Mouse (Mus musculus) CH12.LX (cell line): ENCODE data around the gene Ascl4. TPM values are rescaled to one million over a fixed set of nuclear protein-coding genes. Genes with fewer than 3 reads are reported as not detected.

Experiments used
- DNase-seq: peaks from one replicate; pipeline ENCODE4 v3.0.0-alpha.2; 2013; ENCODE audit errors: extremely low read depth
- H3K27ac ChIP-seq: 2 replicates; pipeline ENCODE4 v1.5.1; 2012; ENCODE audit warnings: low read depth, mild to moderate bottlenecking, control low read depth, moderate library complexity; ENCODE audit not compliant: insufficient read depth
- H3K27me3 ChIP-seq: replicated peaks from 2 replicates; pipeline ENCODE3; 2012; ENCODE audit warnings: inconsistent platforms
- H3K36me3 ChIP-seq, 2 experiments: replicated peaks in 1 of 2; 2 replicates each; pipeline versions ENCODE3 to v1.6.1; 2012; ENCODE audit warnings: inconsistent platforms in 1 of 2, low read length in 1 of 2, mild to moderate bottlenecking in 1 of 2, mixed read lengths in 1 of 2, moderate library complexity in 1 of 2; ENCODE audit not compliant: control insufficient read depth in 1 of 2, insufficient read depth in 1 of 2
- H3K4me1 ChIP-seq, 2 experiments: 2 replicates each; pipeline ENCODE4 v1.6.1; 2012; ENCODE audit warnings: inconsistent platforms in 1 of 2, moderate library complexity in 1 of 2; ENCODE audit not compliant: insufficient read depth in 2 of 2, control insufficient read depth in 1 of 2
- H3K4me2 ChIP-seq: 2 replicates; pipeline ENCODE4 v1.6.1; 2012; ENCODE audit warnings: low read depth, mild to moderate bottlenecking, control low read depth; ENCODE audit not compliant: poor library complexity, insufficient read depth, severe bottlenecking
- H3K4me3 ChIP-seq, 3 experiments: fragments of 150-350 bp in 1 of 3; sonication (generic) in 1 of 3; replicated peaks in 1 of 3; 2 replicates each; pipeline versions ENCODE3 to v1.5.1; 2011 to 2012; ENCODE audit warnings: low read depth in 2 of 3, low read length in 2 of 3, mild to moderate bottlenecking in 2 of 3, moderate library complexity in 2 of 3, control low read depth in 1 of 3, improper control_type of control experiment in 1 of 3, inconsistent platforms in 1 of 3, mixed read lengths in 1 of 3; ENCODE audit not compliant: poor library complexity in 1 of 3
- H3K79me2 ChIP-seq: replicated peaks from 2 replicates; pipeline ENCODE4 v1.6.1; 2012; ENCODE audit warnings: mild to moderate bottlenecking, moderate library complexity; ENCODE audit not compliant: control insufficient read depth, poor library complexity, insufficient read depth, severe bottlenecking; ENCODE audit errors: extremely low read depth
- H3K9ac ChIP-seq: 2 replicates; pipeline ENCODE4 v1.6.1; 2012; ENCODE audit warnings: low read depth, mild to moderate bottlenecking, control low read depth, moderate library complexity; ENCODE audit not compliant: insufficient read depth
- H3K9me3 ChIP-seq: replicated peaks from 2 replicates; pipeline ENCODE3; 2012; ENCODE audit warnings: low read length, inconsistent platforms, mixed read lengths
- BHLHE40 ChIP-seq: IDR thresholded peaks from 2 replicates; pipeline ENCODE4 v1.6.1; 2011; ENCODE audit warnings: mild to moderate bottlenecking, low read depth, low read length, improper control_type of control experiment
- CHD1 ChIP-seq: IDR thresholded peaks from 2 replicates; pipeline ENCODE4 v1.6.1; 2012; ENCODE audit warnings: low read depth, low read length, improper control_type of control experiment, inconsistent platforms
- CHD2 ChIP-seq: IDR thresholded peaks from 2 replicates; pipeline ENCODE4 v1.6.1; 2011; ENCODE audit warnings: low read length, improper control_type of control experiment
- CTCF ChIP-seq, 2 experiments: IDR thresholded peaks in 1 of 2; conservative IDR thresholded peaks in 1 of 2; 2 replicates each; pipeline ENCODE4 v1.5.1; 2011 to 2012; ENCODE audit warnings: low read depth in 2 of 2, low read length in 2 of 2, improper control_type of control experiment in 1 of 2, inconsistent platforms in 1 of 2, mild to moderate bottlenecking in 1 of 2, moderate library complexity in 1 of 2
- E2F4 ChIP-seq: IDR thresholded peaks from 2 replicates; pipeline ENCODE4 v1.6.1; 2011; ENCODE audit warnings: low read depth, low read length, improper control_type of control experiment; ENCODE audit not compliant: insufficient replicate concordance
- ELF1 ChIP-seq: IDR thresholded peaks from 2 replicates; pipeline ENCODE4 v1.6.1; 2014; ENCODE audit warnings: low read depth, mild to moderate bottlenecking, inconsistent platforms, low read length, improper control_type of control experiment
- EP300 ChIP-seq: IDR thresholded peaks from 2 replicates; pipeline ENCODE4 v1.6.1; 2011; ENCODE audit warnings: low read length, improper control_type of control experiment
- ETS1 ChIP-seq: conservative IDR thresholded peaks from 2 replicates; pipeline ENCODE4 v1.6.1; 2012; ENCODE audit warnings: low read depth, mild to moderate bottlenecking, inconsistent platforms, low read length, improper control_type of control experiment, moderate library complexity
- GABPA ChIP-seq: IDR thresholded peaks from 2 replicates; pipeline ENCODE4 v1.6.1; 2012; ENCODE audit warnings: low read depth, low read length, improper control_type of control experiment, inconsistent platforms; ENCODE audit not compliant: insufficient replicate concordance
- HCFC1 ChIP-seq: IDR thresholded peaks from 2 replicates; pipeline ENCODE4 v1.6.1; 2012; ENCODE audit warnings: low read depth, mild to moderate bottlenecking, inconsistent platforms, low read length, improper control_type of control experiment
- IRF4 ChIP-seq: IDR thresholded peaks from 2 replicates; pipeline ENCODE4 v1.6.1; 2014; ENCODE audit warnings: low read depth, mild to moderate bottlenecking, inconsistent platforms, low read length, improper control_type of control experiment
- JUN ChIP-seq: IDR thresholded peaks from 2 replicates; pipeline ENCODE4 v1.6.1; 2011; ENCODE audit warnings: low read depth, mild to moderate bottlenecking, low read length, improper control_type of control experiment, moderate library complexity; ENCODE audit not compliant: insufficient read depth
- JUND ChIP-seq: conservative IDR thresholded peaks from 2 replicates; pipeline ENCODE4 v1.6.1; 2011; ENCODE audit warnings: low read depth, low read length, improper control_type of control experiment
- KAT2A ChIP-seq: IDR thresholded peaks from 2 replicates; pipeline ENCODE4 v1.6.1; 2012; ENCODE audit warnings: low read length, improper control_type of control experiment, inconsistent platforms; ENCODE audit not compliant: insufficient replicate concordance
- MAFK ChIP-seq: IDR thresholded peaks from 2 replicates; pipeline ENCODE4 v1.6.1; 2011; ENCODE audit warnings: low read length, improper control_type of control experiment; ENCODE audit not compliant: insufficient replicate concordance
- MAX ChIP-seq: IDR thresholded peaks from 2 replicates; pipeline ENCODE4 v1.6.1; 2011; ENCODE audit warnings: low read length, improper control_type of control experiment
- MAZ ChIP-seq: IDR thresholded peaks from 2 replicates; pipeline ENCODE4 v1.6.1; 2012; ENCODE audit warnings: low read depth, mild to moderate bottlenecking, inconsistent platforms, low read length, improper control_type of control experiment, moderate library complexity
- MEF2A ChIP-seq: IDR thresholded peaks from 2 replicates; pipeline ENCODE4 v1.6.1; 2014; ENCODE audit warnings: low read depth, mild to moderate bottlenecking, inconsistent platforms, low read length, improper control_type of control experiment, borderline replicate concordance
- MXI1 ChIP-seq: IDR thresholded peaks from 2 replicates; pipeline ENCODE4 v1.6.1; 2011; ENCODE audit warnings: mild to moderate bottlenecking, low read depth, low read length, improper control_type of control experiment
- MYC ChIP-seq: IDR thresholded peaks from 2 replicates; pipeline ENCODE4 v1.6.1; 2011; ENCODE audit warnings: low read depth, mild to moderate bottlenecking, improper control_type of control experiment, low read length
- NELFE ChIP-seq: IDR thresholded peaks from 2 replicates; pipeline ENCODE4 v1.6.1; 2011; ENCODE audit warnings: low read depth, low read length, improper control_type of control experiment
- NRF1 ChIP-seq: IDR thresholded peaks from 2 replicates; pipeline ENCODE4 v1.6.1; 2014; ENCODE audit warnings: low read depth, mild to moderate bottlenecking, inconsistent platforms, low read length, improper control_type of control experiment, moderate library complexity
- PAX5 ChIP-seq: IDR thresholded peaks from 2 replicates; pipeline ENCODE4 v1.6.1; 2012; ENCODE audit warnings: low read length, inconsistent platforms, mixed read lengths
- POLR2A ChIP-seq: IDR thresholded peaks from 2 replicates; pipeline ENCODE4 v1.6.1; 2011; ENCODE audit warnings: low read depth, mild to moderate bottlenecking, improper control_type of control experiment, low read length
- POLR2AphosphoS2 ChIP-seq: IDR thresholded peaks from 2 replicates; pipeline ENCODE4 v1.6.1; 2011; ENCODE audit warnings: low read depth, low read length, improper control_type of control experiment
- RAD21 ChIP-seq: IDR thresholded peaks from 2 replicates; pipeline ENCODE4 v1.6.1; 2011; ENCODE audit warnings: low read depth, mild to moderate bottlenecking, low read length, improper control_type of control experiment, moderate library complexity
- RCOR1 ChIP-seq: conservative IDR thresholded peaks from 2 replicates; pipeline ENCODE4 v1.6.1; 2012; ENCODE audit warnings: low read depth, mild to moderate bottlenecking, inconsistent platforms, low read length, improper control_type of control experiment
- SIN3A ChIP-seq: IDR thresholded peaks from 2 replicates; pipeline ENCODE4 v1.6.1; 2012; ENCODE audit warnings: low read length, improper control_type of control experiment, inconsistent platforms
- SMC3 ChIP-seq: IDR thresholded peaks from 2 replicates; pipeline ENCODE4 v1.6.1; 2011; ENCODE audit warnings: low read depth, low read length, improper control_type of control experiment
- TBP ChIP-seq: conservative IDR thresholded peaks from 2 replicates; pipeline ENCODE4 v1.6.1; 2011; ENCODE audit warnings: low read depth, low read length, improper control_type of control experiment
- TCF12 ChIP-seq: IDR thresholded peaks from 2 replicates; pipeline ENCODE4 v1.6.1; 2014; ENCODE audit warnings: low read depth, mild to moderate bottlenecking, inconsistent platforms, low read length, improper control_type of control experiment
- UBTF ChIP-seq: IDR thresholded peaks from 2 replicates; pipeline ENCODE4 v1.6.1; 2012; ENCODE audit warnings: low read depth, mild to moderate bottlenecking, inconsistent platforms, low read length, improper control_type of control experiment, moderate library complexity
- USF1 ChIP-seq: IDR thresholded peaks from 2 replicates; pipeline ENCODE4 v1.6.1; 2014; ENCODE audit warnings: low read depth, mild to moderate bottlenecking, inconsistent platforms, low read length, improper control_type of control experiment
- USF2 ChIP-seq: conservative IDR thresholded peaks from 2 replicates; pipeline ENCODE4 v1.6.1; 2011; ENCODE audit warnings: low read depth, low read length, improper control_type of control experiment
- ZC3H11A ChIP-seq: IDR thresholded peaks from 2 replicates; pipeline ENCODE4 v1.6.1; 2012; ENCODE audit warnings: low read depth, mild to moderate bottlenecking, inconsistent platforms, low read length, improper control_type of control experiment
- ZKSCAN1 ChIP-seq: IDR thresholded peaks from 2 replicates; pipeline ENCODE4 v1.6.1; 2012; ENCODE audit warnings: low read depth, inconsistent platforms, low read length, improper control_type of control experiment, borderline replicate concordance
- ZMIZ1 ChIP-seq: IDR thresholded peaks from 2 replicates; pipeline ENCODE4 v1.6.1; 2012; ENCODE audit warnings: low read depth, mild to moderate bottlenecking, inconsistent platforms, low read length, improper control_type of control experiment
- ZNF384 ChIP-seq: IDR thresholded peaks from 2 replicates; pipeline ENCODE4 v1.6.1; 2012; ENCODE audit warnings: low read depth, low read length, improper control_type of control experiment, inconsistent platforms
- dilution Hi-C: fragments of 300-500 bp; cut with MboI; formaldehyde crosslinking; loops from 2 replicates; pipeline ENCODE4 v1.14.3; 2020; ENCODE audit warnings: low sequenced_read_pairs; ENCODE audit not compliant: extremely low pct_unique_long_range_greater_than_20kb, extremely low pct_ligation_motif_present
- in situ Hi-C: fragments of 300-500 bp; cut with MboI; formaldehyde crosslinking; loops from 3 replicates; pipeline ENCODE4 v1.14.3; 2019; ENCODE audit warnings: low sequenced_read_pairs, low pct_ligation_motif_present, low pct_unique_long_range_greater_than_20kb, mixed read lengths
- polyA plus RNA-seq: library from polyadenylated mRNA; unstranded; fragments of >175 nt; gene quantifications from 2 replicates; pipeline ENCODE4 v1.2.1, GENCODE M21; 2012; ENCODE audit warnings: low read depth; ENCODE audit not compliant: insufficient read length
- total RNA-seq, 2 experiments: library from RNA; depleted of rRNA; stranded (reverse); fragments of 300-350 nt in 1 of 2; fragments of >200 nt in 1 of 2; gene quantifications; 2 replicates each; pipeline ENCODE4 v1.2.3; 2012 to 2014

Gene Ascl4
- total and polyA plus RNA-seq, 3 experiments, result 0.11 to 0.13 TPM; not detected in 1

- Histone ChIP-seq H3K9me3 (no peaks in the 10 kb centered on the region), H3K27me3 (peaks cover 23% of the 10 kb centered on the region), H3K4me3 (peak overlapping the region; percentile 34 to 56 (median 36)), H3K4me1 (peaks cover 8 to 30% of the 10 kb centered on the region in 2 experiments), H3K4me2 (peak overlapping the region; percentile 99), H3K9ac (peak overlapping the region; percentile 69; the same call in 1 of the 2 replicates), H3K36me3 (no peaks in the 10 kb centered on the region), H3K79me2 (no peaks in the 10 kb centered on the region), H3K27ac (no peak overlapping the region)
- in situ Hi-C loops, result no loop called here
- peak; percentile 64 for DNase-seq
- peak; percentile 53 for TF ChIP-seq TCF12
- 0 out of 2 replicates have a peak, but pooled peaks have one; percentile 12 for TF ChIP-seq IRF4
- TF ChIP-seq MEF2A, result peak; percentile 41; the same call in 1 of the 2 replicates
- no peak for TF ChIP-seq ZKSCAN1
- TF ChIP-seq BHLHE40, result peak; percentile 51; the same call in 1 of the 2 replicates
- TF ChIP-seq PAX5, result no peak
- TF ChIP-seq EP300, result 0 out of 2 replicates have a peak, but pooled peaks have one; percentile 20
- peak; percentile 55; the same call in 1 of the 2 replicates for TF ChIP-seq NELFE
- peak; percentile 27 for TF ChIP-seq RAD21
- TF ChIP-seq ELF1, result no peak
- no peak for TF ChIP-seq GABPA
- peak; percentile 78 for TF ChIP-seq ZNF384
- TF ChIP-seq HCFC1, result peak; percentile 15; the same call in 1 of the 2 replicates
- TF ChIP-seq USF2, result no peak
- TF ChIP-seq MAZ, result no peak
- TF ChIP-seq TBP, result no peak
- TF ChIP-seq MAFK, result no peak
- TF ChIP-seq ZC3H11A, result no peak
- TF ChIP-seq ETS1, result no peak
- no peak for TF ChIP-seq JUN
- TF ChIP-seq UBTF, result peak; percentile 82; the same call in 1 of the 2 replicates
- TF ChIP-seq KAT2A, result no peak
- no peak for TF ChIP-seq CHD1
- peak in 1 of 2 experiments; percentile 66; a peak in 2 of 4 replicates for TF ChIP-seq CTCF (conservative IDR thresholded peaks at IDR 0.05 in 1 of 2, IDR thresholded peaks at IDR 0.05 in 1 of 2; ENCODE audit: low read depth in 2 of 2, low read length in 2 of 2)
- TF ChIP-seq SIN3A, result peak; percentile 45
- 0 out of 2 replicates have a peak, but pooled peaks have one; percentile 30 for TF ChIP-seq ZMIZ1
- no peak for TF ChIP-seq CHD2
- peak; percentile 61; the same call in 1 of the 2 replicates for TF ChIP-seq MAX
- peak; percentile 34; the same call in 1 of the 2 replicates for TF ChIP-seq E2F4
- TF ChIP-seq POLR2AphosphoS2, result no peak
- peak; percentile 31 for TF ChIP-seq SMC3
- TF ChIP-seq JUND, result no peak
- TF ChIP-seq RCOR1, result no peak
- TF ChIP-seq NRF1, result peak; percentile 90
- no peak; the same call in 1 of the 2 replicates for TF ChIP-seq MXI1
- TF ChIP-seq USF1, result no peak
- TF ChIP-seq MYC, result 0 out of 2 replicates have a peak, but pooled peaks have one; percentile 49
- TF ChIP-seq POLR2A, result peak; percentile 47; the same call in 1 of the 2 replicates
- dilution Hi-C loops, result no loop called here
Observed at GRCm38 (mm10) chr10:85928499-85929207, 1.2 kb downstream of the Ascl4 start.
